Mouse (Mus musculus) stomach, postnatal 0 days (tissue): ENCODE results near the gene Ldlrad2.

Source experiments
- CTCF ChIP-seq: IDR thresholded peaks from 2 replicates; pipeline ENCODE4 v1.5.1; 2016; ENCODE audit warnings: antibody characterized with exemption, low read depth, mild to moderate bottlenecking, moderate library complexity
- EP300 ChIP-seq: optimal IDR thresholded peaks from 2 replicates; pipeline ENCODE3; 2016; ENCODE audit warnings: antibody characterized with exemption

GRCm38 (mm10) chr4:137598577-137598976 is 24.2 kb upstream of the Ldlrad2 start:
- TF ChIP-seq CTCF (no peak), EP300 (no peak)
